Mouse (Mus musculus) liver, postnatal 0 days (tissue): Measurements from ENCODE around the gene Ccr1.
"Not testable (repeated sequence)": the region's sequence is repeated elsewhere in the genome, so short reads cannot be mapped to it uniquely, and the experiment has no call there.

Source experiments
- CTCF ChIP-seq: sonication (generic); IDR thresholded peaks from 2 replicates; pipeline ENCODE4 v1.5.1; 2016; ENCODE audit warnings: antibody characterized with exemption, low read depth
- EP300 ChIP-seq: IDR thresholded peaks from 2 replicates; pipeline ENCODE4 v1.6.1; 2016; ENCODE audit warnings: antibody characterized with exemption, low read depth, mild to moderate bottlenecking

- TF ChIP-seq CTCF, result peak; percentile 80
- not testable (repeated sequence) for TF ChIP-seq EP300
Observed at GRCm38 (mm10) chr9:123926041-123926440, 42.5 kb downstream of the Ccr1 start.
